Mouse (Mus musculus) thymus, adult 18-20 months (tissue): ENCODE measurements around the gene Sh3pxd2a.

Source experiments
- DNase-seq, 2 experiments: peaks; one replicate each; pipeline ENCODE4 v3.0.0; 2022; ENCODE audit warnings: mixed read lengths in 2 of 2

Sh3pxd2a gene

GRCm38 (mm10) chr19:47464304-47465241 is at the start of gene Sh3pxd2a:
TSS of gene Sh3pxd2a (minus strand) at chr19:47464401.
- peak in 1 of 2 experiments; percentile 48 for DNase-seq

- no peak for DNase-seq
Measured at GRCm38 (mm10) chr19:47513618-47513897, 49.4 kb upstream of the Sh3pxd2a start.

GRCm38 (mm10) chr19:47512794-47513617 is 48.8 kb upstream of the Sh3pxd2a start:
- DNase-seq: no peak

- DNase-seq: no peak
Measured at GRCm38 (mm10) chr19:47511958-47512357, 47.8 kb upstream of the Sh3pxd2a start.

- peak in 1 of 2 experiments; percentile 39 for DNase-seq
Measured at GRCm38 (mm10) chr19:47511294-47511675, 47.1 kb upstream of the Sh3pxd2a start.

- peak; percentile 34 to 53 for DNase-seq
Measured at GRCm38 (mm10) chr19:47510473-47511293, 46.5 kb upstream of the Sh3pxd2a start.

- DNase-seq: no peak
Measured at GRCm38 (mm10) chr19:47510135-47510472, 45.9 kb upstream of the Sh3pxd2a start.

GRCm38 (mm10) chr19:47508771-47509281 is 44.6 kb upstream of the Sh3pxd2a start:
- no peak for DNase-seq

- DNase-seq: no peak
Measured at GRCm38 (mm10) chr19:47508191-47508590, 44.0 kb upstream of the Sh3pxd2a start.

- DNase-seq: peak in 1 of 2 experiments; percentile 53
Measured at GRCm38 (mm10) chr19:47507128-47508121, 43.2 kb upstream of the Sh3pxd2a start.

GRCm38 (mm10) chr19:47503625-47504024 is 39.4 kb upstream of the Sh3pxd2a start:
- no peak for DNase-seq

GRCm38 (mm10) chr19:47502563-47502962 is 38.4 kb upstream of the Sh3pxd2a start:
- no peak for DNase-seq

GRCm38 (mm10) chr19:47500389-47501011 is 36.3 kb upstream of the Sh3pxd2a start:
- no peak for DNase-seq

GRCm38 (mm10) chr19:47499841-47500240 is 35.6 kb upstream of the Sh3pxd2a start:
- DNase-seq: no peak

GRCm38 (mm10) chr19:47498942-47499341 is 34.7 kb upstream of the Sh3pxd2a start:
- no peak for DNase-seq

GRCm38 (mm10) chr19:47497736-47498135 is 33.5 kb upstream of the Sh3pxd2a start:
- no peak for DNase-seq

- DNase-seq: no peak
Measured at GRCm38 (mm10) chr19:47497313-47497712, 33.1 kb upstream of the Sh3pxd2a start.

- no peak for DNase-seq
Measured at GRCm38 (mm10) chr19:47493017-47493997, 29.1 kb upstream of the Sh3pxd2a start.

- DNase-seq: no peak
Measured at GRCm38 (mm10) chr19:47492422-47492821, 28.2 kb upstream of the Sh3pxd2a start.

- DNase-seq: no peak
Measured at GRCm38 (mm10) chr19:47491853-47492252, 27.7 kb upstream of the Sh3pxd2a start.
